Mouse (Mus musculus) liver, embryonic 13.5 days (tissue): ENCODE data around the gene Opalin. TPM values are rescaled to one million over a fixed set of nuclear protein-coding genes. Genes with fewer than 3 reads are reported as not detected.
A peak's percentile ranks its signal among the peaks of the same experiment; 100 is the strongest.

Source experiments
- ATAC-seq: fragments of 200-750 bp; cut with Nextera tagmentation; 2 replicates; pipeline ENCODE4 v1.8.0; 2017; ENCODE audit warnings: low read depth, mild to moderate bottlenecking, moderate number of reproducible peaks, moderate library complexity
- DNase-seq: peaks from one replicate; pipeline ENCODE4 v3.0.0; 2022
- H3K27ac ChIP-seq: fragments of 300-500 bp; sonication (generic); 2 replicates; pipeline ENCODE4 v1.5.1; 2015; ENCODE audit warnings: moderate library complexity, mild to moderate bottlenecking, inconsistent platforms
- H3K27me3 ChIP-seq: fragments of 300-500 bp; sonication (generic); 2 replicates; pipeline ENCODE4 v1.6.1; 2015; ENCODE audit warnings: mild to moderate bottlenecking, inconsistent platforms
- H3K36me3 ChIP-seq: fragments of 300-500 bp; sonication (generic); 2 replicates; pipeline ENCODE4 v1.6.1; 2015; ENCODE audit warnings: mild to moderate bottlenecking, inconsistent platforms
- H3K4me1 ChIP-seq: fragments of 300-500 bp; sonication (generic); replicated peaks from 2 replicates; pipeline ENCODE4 v1.6.1; 2015; ENCODE audit warnings: inconsistent platforms
- H3K4me2 ChIP-seq: fragments of 300-500 bp; sonication (generic); 2 replicates; pipeline ENCODE4 v1.6.1; 2015; ENCODE audit warnings: inconsistent platforms, mild to moderate bottlenecking, moderate library complexity
- H3K4me3 ChIP-seq: fragments of 300-500 bp; sonication (generic); replicated peaks from 2 replicates; pipeline ENCODE4 v1.5.1; 2015; ENCODE audit warnings: mild to moderate bottlenecking, inconsistent platforms
- H3K9ac ChIP-seq: fragments of 300-500 bp; sonication (generic); 2 replicates; pipeline ENCODE4 v1.6.1; 2015; ENCODE audit warnings: mild to moderate bottlenecking, inconsistent platforms
- H3K9me3 ChIP-seq: fragments of 300-500 bp; sonication (generic); replicated peaks from 2 replicates; pipeline ENCODE4 v1.6.1; 2016; ENCODE audit warnings: inconsistent platforms
- WGBS: fragments of 180-500 bp; shearing (Covaris S2); methylation state at CpG from one replicate; pipeline ENCODE4 v1.1.7; 2015; ENCODE audit not compliant: insufficient replicate concordance; 5-methylcytosine and 5-hydroxymethylcytosine counted together
- polyA plus RNA-seq: library from polyadenylated mRNA; unstranded; fragments of >200 nt; fragmentation: Nextera tagmentation; extraction: Ambion mirVana; gene quantifications from 2 replicates; pipeline ENCODE4 v1.2.1, GENCODE M21; 2015

The Opalin gene
- polyA plus RNA-seq, 1 experiment from 2014 or later, result not detected

GRCm38 (mm10) chr19:41073746-41074455, 3.0 kb downstream of the Opalin start:
- WGBS, result 70% methylated on average over 14 of the region's 14 CpGs
- H3K4me2 ChIP-seq, result no peak overlapping the region
- no peaks in the 10 kb centered on the region for H3K36me3 ChIP-seq
- no peaks in the 10 kb centered on the region for H3K4me1 ChIP-seq
- H3K4me3 ChIP-seq, result no peak overlapping the region
- no peak overlapping the region for H3K9ac ChIP-seq
- no peak for DNase-seq
- H3K27me3 ChIP-seq, result 0 out of 2 replicates have a peak, but pooled peaks cover 2% of the 10 kb centered on the region
- H3K27ac ChIP-seq, result no peak overlapping the region
- ATAC-seq, result no peak
- no peaks in the 10 kb centered on the region for H3K9me3 ChIP-seq

DNA sequence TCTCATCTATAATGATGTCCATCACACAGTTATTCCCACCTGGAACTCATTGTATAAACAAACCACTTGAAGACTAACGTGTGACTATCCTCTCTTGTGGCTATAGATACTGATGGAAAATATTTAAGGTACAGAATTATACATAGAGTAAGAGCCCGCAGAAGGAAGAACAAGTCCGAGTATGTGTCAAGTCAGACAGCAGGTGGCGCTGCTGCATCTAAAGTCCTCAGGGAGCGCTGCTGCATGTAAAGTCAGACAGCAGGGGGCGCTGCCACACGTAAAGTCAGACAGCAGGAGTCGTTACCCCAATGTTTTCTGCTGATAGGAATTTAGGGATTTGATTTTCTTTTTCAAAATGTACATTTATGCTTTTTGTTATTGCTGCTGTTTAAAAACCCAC, 5.4 kb downstream of the Opalin start:
- Histone ChIP-seq H3K4me1 (no peaks in the 10 kb centered on the region), H3K36me3 (no peaks in the 10 kb centered on the region), H3K27ac (no peak overlapping the region), H3K9me3 (no peaks in the 10 kb centered on the region), H3K27me3 (0 out of 2 replicates have a peak, but pooled peaks cover 2% of the 10 kb centered on the region), H3K9ac (no peak overlapping the region), H3K4me2 (no peak overlapping the region), H3K4me3 (no peak overlapping the region)
- ATAC-seq (no peak), DNase-seq (peak; percentile 69)
- WGBS, result 4% methylated on average over 8 of the region's 8 CpGs

GRCm38 (mm10) chr19:41054702-41055101, 22.2 kb downstream of the Opalin start:
- Histone ChIP-seq H3K4me2 (no peak overlapping the region), H3K4me1 (0 out of 2 replicates have a peak, but pooled peaks cover 3% of the 10 kb centered on the region), H3K4me3 (no peak overlapping the region), H3K9me3 (no peaks in the 10 kb centered on the region), H3K27me3 (0 out of 2 replicates have a peak, but pooled peaks cover 2% of the 10 kb centered on the region), H3K27ac (no peak overlapping the region), H3K9ac (no peak overlapping the region), H3K36me3 (no peaks in the 10 kb centered on the region)
- no peak for ATAC-seq
- WGBS, result 48% methylated on average over 4 of the region's 4 CpGs
- DNase-seq, result no peak

GRCm38 (mm10) chr19:41053530-41053929, 23.4 kb downstream of the Opalin start:
- Histone ChIP-seq H3K4me2 (no peak overlapping the region), H3K9ac (no peak overlapping the region), H3K9me3 (no peaks in the 10 kb centered on the region), H3K4me1 (0 out of 2 replicates have a peak, but pooled peaks cover 3% of the 10 kb centered on the region), H3K36me3 (no peaks in the 10 kb centered on the region), H3K4me3 (no peak overlapping the region), H3K27me3 (0 out of 2 replicates have a peak, but pooled peaks cover 2% of the 10 kb centered on the region), H3K27ac (no peak overlapping the region)
- WGBS, result 22% methylated on average over 10 of the region's 10 CpGs
- DNase-seq, result no peak
- ATAC-seq, result no peak

GRCm38 (mm10) chr19:41052247-41052646, 24.7 kb downstream of the Opalin start:
- 49% methylated on average over 5 of the region's 5 CpGs for WGBS

GRCm38 (mm10) chr19:41051714-41052113, 25.2 kb downstream of the Opalin start:
- no peak overlapping the region for H3K4me3 ChIP-seq
- WGBS, result 55% methylated on average over 1 of the region's 1 CpGs

More at GRCm38 (mm10) chr19:41052247-41052646, 24.7 kb downstream of the Opalin start:
- Histone ChIP-seq H3K4me1 (0 out of 2 replicates have a peak, but pooled peaks cover 3% of the 10 kb centered on the region), H3K9ac (no peak overlapping the region), H3K27me3 (0 out of 2 replicates have a peak, but pooled peaks cover 2% of the 10 kb centered on the region), H3K9me3 (no peaks in the 10 kb centered on the region), H3K4me3 (no peak overlapping the region), H3K4me2 (no peak overlapping the region), H3K27ac (no peak overlapping the region), H3K36me3 (no peaks in the 10 kb centered on the region)
- no peak for DNase-seq
- ATAC-seq, result no peak

DNA sequence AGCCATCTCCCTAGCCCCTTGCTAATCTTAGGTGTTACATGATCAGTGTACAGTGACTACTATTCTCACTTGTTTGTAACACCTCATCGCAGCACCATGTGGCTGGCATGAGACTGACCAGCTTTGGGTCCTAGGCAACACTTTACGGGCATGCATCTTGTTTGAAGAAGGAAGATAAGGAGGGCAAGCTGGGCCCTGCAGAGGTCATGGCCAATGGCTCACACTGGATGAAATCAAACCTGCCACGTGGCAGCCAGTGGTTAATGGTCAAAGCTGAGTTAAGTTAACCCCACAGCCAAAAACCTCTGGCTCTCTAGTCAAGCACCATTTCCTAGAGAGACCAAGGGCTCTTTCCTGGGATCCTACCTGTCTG, 28.7 kb downstream of the Opalin start:
- no peak overlapping the region for H3K27ac ChIP-seq
- H3K27me3 ChIP-seq, result no peaks in the 10 kb centered on the region
- no peak overlapping the region for H3K4me3 ChIP-seq
- 0 out of 2 replicates have a peak, but pooled peaks cover 3% of the 10 kb centered on the region for H3K4me1 ChIP-seq
- WGBS, result 54% methylated on average over 3 of the region's 3 CpGs
- ATAC-seq (peak; percentile 50; the same call in 1 of the 2 replicates), DNase-seq (no peak)
- H3K36me3 ChIP-seq, result no peaks in the 10 kb centered on the region
- no peak overlapping the region for H3K9ac ChIP-seq
- no peaks in the 10 kb centered on the region for H3K9me3 ChIP-seq
- no peak overlapping the region for H3K4me2 ChIP-seq

More at GRCm38 (mm10) chr19:41051714-41052113, 25.2 kb downstream of the Opalin start:
- no peak for ATAC-seq
- Histone ChIP-seq H3K27me3 (0 out of 2 replicates have a peak, but pooled peaks cover 2% of the 10 kb centered on the region), H3K4me2 (no peak overlapping the region), H3K9ac (no peak overlapping the region), H3K36me3 (no peaks in the 10 kb centered on the region), H3K27ac (no peak overlapping the region), H3K4me1 (0 out of 2 replicates have a peak, but pooled peaks cover 3% of the 10 kb centered on the region), H3K9me3 (no peaks in the 10 kb centered on the region)
- no peak for DNase-seq

DNA sequence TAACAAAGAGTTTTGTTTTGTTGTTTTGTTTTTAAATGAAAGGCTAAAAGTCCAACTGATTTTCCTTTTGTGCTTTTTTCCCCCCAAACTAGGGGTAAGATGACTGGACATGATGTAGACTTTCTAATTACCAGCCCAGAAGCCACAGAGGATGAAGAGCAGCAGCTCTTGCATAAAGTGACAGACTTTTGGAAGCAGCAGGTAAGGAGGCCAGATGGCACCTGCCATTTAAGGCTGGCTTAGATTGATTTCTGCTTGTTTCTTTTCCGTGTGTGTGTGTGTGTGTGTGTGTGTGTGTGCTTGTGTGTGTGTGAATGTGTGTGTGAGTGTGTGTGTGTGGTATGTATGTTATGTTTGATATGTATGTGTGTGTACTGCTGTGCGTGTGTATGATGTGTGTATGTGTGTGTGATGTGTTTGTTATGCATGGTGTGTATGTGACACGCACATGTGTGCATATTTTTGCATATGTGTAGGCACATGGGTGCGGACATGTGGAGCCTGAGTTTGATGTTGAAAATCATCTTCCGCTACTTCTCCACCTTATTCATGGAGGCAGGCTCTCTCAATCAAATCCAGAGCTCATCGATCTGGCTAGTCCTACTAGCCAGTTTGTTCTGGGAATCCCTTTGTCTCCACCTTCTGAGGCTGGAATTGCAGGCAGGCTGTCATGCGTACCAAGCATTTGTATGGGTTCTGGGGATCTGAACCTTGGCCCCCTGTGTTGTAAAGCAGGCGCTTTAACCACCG, 29.3 kb downstream of the Opalin start:
- no peaks in the 10 kb centered on the region for H3K9me3 ChIP-seq
- ATAC-seq (no peak), DNase-seq (no peak)
- 0 out of 2 replicates have a peak, but pooled peaks cover 3% of the 10 kb centered on the region for H3K4me1 ChIP-seq
- H3K36me3 ChIP-seq, result no peaks in the 10 kb centered on the region
- H3K4me3 ChIP-seq, result no peak overlapping the region
- no peaks in the 10 kb centered on the region for H3K27me3 ChIP-seq
- H3K4me2 ChIP-seq, result no peak overlapping the region
- no peak overlapping the region for H3K9ac ChIP-seq
- no peak overlapping the region for H3K27ac ChIP-seq
- WGBS, result 67% methylated on average over 9 of the region's 9 CpGs

- Histone ChIP-seq H3K9me3 (no peaks in the 10 kb centered on the region), H3K36me3 (no peaks in the 10 kb centered on the region), H3K27me3 (no peaks in the 10 kb centered on the region), H3K27ac (no peak overlapping the region), H3K4me3 (no peak overlapping the region), H3K9ac (no peak overlapping the region), H3K4me2 (no peak overlapping the region), H3K4me1 (no peaks in the 10 kb centered on the region)
- ATAC-seq (no peak), DNase-seq (no peak)
- WGBS, result 31% methylated on average over 10 of the region's 10 CpGs
Measured at GRCm38 (mm10) chr19:41045091-41045770, 31.7 kb downstream of the Opalin start.

- WGBS, result 60% methylated on average over 7 of the region's 7 CpGs
Measured at GRCm38 (mm10) chr19:41039110-41039509, 37.8 kb downstream of the Opalin start.

More at GRCm38 (mm10) chr19:41039110-41039509, 37.8 kb downstream of the Opalin start:
- DNase-seq (no peak), ATAC-seq (no peak)
- no peaks in the 10 kb centered on the region for H3K9me3 ChIP-seq
- H3K36me3 ChIP-seq, result no peaks in the 10 kb centered on the region
- H3K4me3 ChIP-seq, result no peak overlapping the region
- no peak overlapping the region for H3K4me2 ChIP-seq
- no peaks in the 10 kb centered on the region for H3K27me3 ChIP-seq
- no peaks in the 10 kb centered on the region for H3K4me1 ChIP-seq
- no peak overlapping the region for H3K9ac ChIP-seq
- H3K27ac ChIP-seq, result no peak overlapping the region
